Mouse (Mus musculus): Measurements from ENCODE around the gene Aifm1. TPM values are rescaled to one million over a fixed set of nuclear protein-coding genes. Genes with fewer than 3 reads are reported as not detected.
A peak's percentile ranks its signal among the peaks of the same experiment; 100 is the strongest.

Aifm1 gene
- polyA plus RNA-seq, 1 experiment from 2014 or later, result 115 TPM

DNA sequence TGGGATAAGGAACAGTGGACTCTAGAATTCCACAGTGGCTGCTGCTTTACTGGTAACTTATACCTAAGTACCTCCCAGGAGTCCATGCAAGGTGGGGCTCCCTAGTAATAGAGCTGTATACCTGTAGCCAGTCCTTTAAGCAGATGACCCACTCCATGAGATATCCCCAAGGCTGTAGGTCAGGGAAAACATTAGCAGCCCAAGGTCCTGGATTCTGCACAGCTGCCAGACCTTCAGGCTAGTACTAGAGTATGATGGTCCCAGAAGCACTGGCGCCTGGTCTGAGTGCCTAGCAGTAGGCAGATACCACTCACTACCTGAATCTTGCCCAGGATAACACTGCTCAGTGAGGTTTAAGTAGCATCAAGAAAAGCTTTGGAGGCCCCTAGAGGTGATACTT is 79.1 kb downstream of the Aifm1 start:
- WGBS, result 83% methylated on average over 1 of the region's 1 CpGs
- H3K9ac ChIP-seq (ENCODE audit: low read depth, low read length), result no peak overlapping the region
- H3K4me2 ChIP-seq (ENCODE audit: low read depth, low read length), result no peak overlapping the region
- ATAC-seq, result peak; percentile 18; the same call in 1 of the 2 replicates
- no peaks in the 10 kb centered on the region for H3K36me3 ChIP-seq (ENCODE audit: control insufficient read depth, insufficient read depth, low read length)
- no peak overlapping the region for H3K4me3 ChIP-seq (ENCODE audit: low read length)
- H3K27me3 ChIP-seq (replicated peaks; ENCODE audit: control insufficient read depth, insufficient read depth, low read length), result no peaks in the 10 kb centered on the region
- H3K27ac ChIP-seq (ENCODE audit: low read length), result no peak overlapping the region
- H3K9me3 ChIP-seq (ENCODE audit: control insufficient read depth, low read length), result no peaks in the 10 kb centered on the region
- peaks cover 22% of the 10 kb centered on the region for H3K4me1 ChIP-seq (ENCODE audit: control insufficient read depth, insufficient read depth, low read length)

DNA sequence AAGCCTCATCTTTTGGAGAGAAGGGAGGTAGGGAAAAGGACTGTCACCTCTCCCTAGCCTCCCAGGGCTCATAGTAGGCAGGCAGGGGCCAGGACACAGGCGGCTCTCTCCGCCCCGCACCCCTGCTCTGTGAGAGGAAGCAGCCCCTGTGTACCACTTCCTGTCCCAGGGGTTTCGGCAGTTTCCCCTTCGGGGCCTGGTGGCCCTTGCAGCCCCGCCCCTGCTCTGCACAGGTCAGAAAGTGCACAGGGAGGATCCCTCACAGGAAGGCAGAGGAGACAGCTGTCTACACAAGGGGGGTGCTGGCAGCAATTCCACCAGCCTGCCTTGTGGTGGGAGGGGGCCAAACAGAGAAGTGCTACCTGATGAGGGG is 79.8 kb downstream of the Aifm1 start:
- H3K4me3 ChIP-seq (ENCODE audit: low read length), result no peak overlapping the region
- 20% methylated on average over 6 of the region's 6 CpGs for WGBS
- H3K9ac ChIP-seq (ENCODE audit: low read depth, low read length), result no peak overlapping the region
- no peaks in the 10 kb centered on the region for H3K36me3 ChIP-seq (ENCODE audit: control insufficient read depth, insufficient read depth, low read length)
- no peaks in the 10 kb centered on the region for H3K27me3 ChIP-seq (replicated peaks; ENCODE audit: control insufficient read depth, insufficient read depth, low read length)
- peak overlapping the region; percentile 54 for H3K27ac ChIP-seq (ENCODE audit: low read length)
- H3K4me1 ChIP-seq (ENCODE audit: control insufficient read depth, insufficient read depth, low read length), result peaks cover 20% of the 10 kb centered on the region
- peak; percentile 49 for ATAC-seq
- no peaks in the 10 kb centered on the region for H3K9me3 ChIP-seq (ENCODE audit: control insufficient read depth, low read length)
- no peak overlapping the region; the same call in 1 of the 2 replicates for H3K4me2 ChIP-seq (ENCODE audit: low read depth, low read length)

DNA sequence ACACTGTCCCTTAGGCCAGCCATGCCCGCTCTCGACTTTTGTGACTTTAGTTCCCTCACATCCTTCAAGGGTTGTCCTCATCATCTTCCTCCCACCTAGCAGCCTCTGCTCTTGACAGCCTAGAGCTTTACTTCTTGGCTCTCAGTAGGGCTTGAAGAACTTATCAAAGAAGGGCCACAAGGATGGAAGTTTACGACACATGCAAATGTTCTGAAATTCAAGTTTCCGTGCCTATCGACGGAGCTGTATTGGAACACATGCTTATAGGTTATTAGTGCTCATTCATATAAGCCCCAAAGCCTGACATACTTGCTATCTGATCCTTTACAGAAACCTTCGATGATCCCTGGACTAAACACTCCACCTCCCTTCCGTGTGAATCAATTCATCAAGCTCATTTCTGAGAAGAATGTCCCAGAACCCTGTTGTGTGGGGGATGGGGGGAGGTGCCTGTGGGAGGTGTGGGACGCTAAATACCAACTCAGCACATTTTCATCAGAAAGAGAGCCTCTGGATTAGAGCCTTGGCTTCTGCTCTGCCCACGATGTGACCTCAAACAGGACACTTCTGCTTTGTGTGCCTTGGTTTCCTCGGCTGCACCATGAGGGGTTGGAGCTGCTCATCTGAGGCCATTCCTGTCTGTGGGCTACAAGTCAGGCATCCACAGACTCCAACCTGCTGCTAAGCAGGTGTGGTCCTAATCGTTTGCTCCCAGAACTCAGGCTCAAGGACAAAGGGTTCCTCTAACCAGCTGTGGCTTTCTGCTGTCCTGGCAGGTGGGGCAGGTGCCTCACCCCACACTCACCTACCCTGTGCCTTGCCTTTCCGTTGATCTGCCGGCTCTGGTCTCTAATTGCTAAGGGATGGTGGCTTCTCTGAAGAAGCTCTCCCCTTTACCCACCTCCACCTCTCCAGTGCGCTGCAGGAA is 80.5 kb downstream of the Aifm1 start:
- peaks cover 23% of the 10 kb centered on the region for H3K4me1 ChIP-seq (ENCODE audit: control insufficient read depth, insufficient read depth, low read length)
- H3K36me3 ChIP-seq (ENCODE audit: control insufficient read depth, insufficient read depth, low read length), result no peaks in the 10 kb centered on the region
- no peak overlapping the region for H3K4me2 ChIP-seq (ENCODE audit: low read depth, low read length)
- peak; percentile 50 for ATAC-seq
- H3K27me3 ChIP-seq (replicated peaks; ENCODE audit: control insufficient read depth, insufficient read depth, low read length), result no peaks in the 10 kb centered on the region
- H3K9ac ChIP-seq (ENCODE audit: low read depth, low read length), result no peak overlapping the region
- WGBS, result 62% methylated on average over 15 of the region's 15 CpGs
- H3K27ac ChIP-seq (ENCODE audit: low read length), result peak overlapping the region; percentile 54
- H3K9me3 ChIP-seq (ENCODE audit: control insufficient read depth, low read length), result no peaks in the 10 kb centered on the region
- no peak overlapping the region for H3K4me3 ChIP-seq (ENCODE audit: low read length)

DNA sequence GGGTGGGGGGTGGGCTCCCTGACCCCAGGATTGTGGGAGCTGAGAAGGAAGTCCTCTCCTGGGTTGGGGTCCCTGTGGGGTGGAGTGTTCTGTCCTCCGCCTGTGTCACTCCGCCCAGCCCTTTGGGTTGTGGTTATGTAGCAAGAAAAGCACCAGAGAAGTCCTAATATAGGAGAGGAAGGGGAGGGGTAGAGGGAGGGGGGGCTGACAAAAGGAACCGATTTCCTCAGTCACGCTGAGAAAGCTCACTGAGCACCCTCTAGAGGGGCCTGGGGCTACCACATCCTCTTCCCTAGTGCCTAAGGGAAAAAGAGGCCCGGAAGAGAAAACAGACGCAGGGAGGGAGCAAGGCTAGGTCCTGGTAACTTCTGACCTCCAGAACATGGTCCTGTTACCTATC is 83.8 kb downstream of the Aifm1 start:
- peaks cover 31% of the 10 kb centered on the region for H3K4me1 ChIP-seq (ENCODE audit: control insufficient read depth, insufficient read depth, low read length)
- 37% methylated on average over 6 of the region's 6 CpGs for WGBS
- H3K9me3 ChIP-seq (ENCODE audit: control insufficient read depth, low read length), result no peaks in the 10 kb centered on the region
- no peak for ATAC-seq
- no peak overlapping the region for H3K4me3 ChIP-seq (ENCODE audit: low read length)
- no peaks in the 10 kb centered on the region for H3K36me3 ChIP-seq (ENCODE audit: control insufficient read depth, insufficient read depth, low read length)
- no peak overlapping the region for H3K4me2 ChIP-seq (ENCODE audit: low read depth, low read length)
- H3K9ac ChIP-seq (ENCODE audit: low read depth, low read length), result no peak overlapping the region
- no peak overlapping the region for H3K27ac ChIP-seq (ENCODE audit: low read length)
- H3K27me3 ChIP-seq (replicated peaks; ENCODE audit: control insufficient read depth, insufficient read depth, low read length), result no peaks in the 10 kb centered on the region

DNA sequence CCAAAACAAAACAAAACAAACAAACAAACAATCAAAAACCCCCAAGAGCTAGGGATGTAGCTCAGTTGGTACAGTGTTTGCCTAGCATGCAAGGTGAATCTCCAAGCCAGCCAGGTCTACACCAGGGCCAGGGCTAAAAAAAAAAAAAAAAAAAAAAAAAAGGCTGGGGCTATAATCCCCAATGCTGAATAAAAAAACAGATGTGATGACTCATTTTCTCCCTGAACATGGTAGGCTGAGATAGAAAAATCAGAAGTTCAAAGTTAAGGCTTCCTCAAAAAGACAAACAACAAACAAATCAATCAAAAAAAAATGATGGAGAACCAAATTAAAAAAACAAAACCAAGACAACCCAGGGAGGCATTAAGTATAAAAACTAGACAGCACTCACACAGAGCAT is 84.3 kb downstream of the Aifm1 start:
- no peak overlapping the region for H3K27ac ChIP-seq (ENCODE audit: low read length)
- H3K9me3 ChIP-seq (ENCODE audit: control insufficient read depth, low read length), result no peaks in the 10 kb centered on the region
- H3K4me3 ChIP-seq (ENCODE audit: low read length), result no peak overlapping the region
- H3K4me1 ChIP-seq (ENCODE audit: control insufficient read depth, insufficient read depth, low read length), result peaks cover 27% of the 10 kb centered on the region
- no peak overlapping the region for H3K4me2 ChIP-seq (ENCODE audit: low read depth, low read length)
- no peak for ATAC-seq
- H3K9ac ChIP-seq (ENCODE audit: low read depth, low read length), result no peak overlapping the region
- H3K36me3 ChIP-seq (ENCODE audit: control insufficient read depth, insufficient read depth, low read length), result no peaks in the 10 kb centered on the region
- no peaks in the 10 kb centered on the region for H3K27me3 ChIP-seq (replicated peaks; ENCODE audit: control insufficient read depth, insufficient read depth, low read length)

DNA sequence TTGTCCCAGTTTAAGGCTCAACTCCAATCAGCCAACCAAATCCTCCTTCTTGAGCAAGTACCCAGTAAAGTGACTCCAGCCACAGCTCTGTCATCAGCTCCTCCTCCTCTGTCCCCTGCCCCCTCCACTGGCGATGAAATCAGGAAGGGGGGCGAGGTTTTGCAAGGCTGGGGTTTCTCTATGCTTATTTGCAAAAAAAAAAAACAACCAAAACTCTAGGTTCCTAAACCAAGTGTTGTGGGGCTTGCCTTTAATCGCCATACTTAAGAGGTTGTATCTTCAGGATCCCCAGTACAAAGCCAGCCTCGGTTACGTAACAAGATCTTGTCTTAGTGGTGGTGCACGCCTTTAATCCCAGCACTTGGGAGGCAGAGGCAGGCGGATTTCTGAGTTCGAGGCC is 84.7 kb downstream of the Aifm1 start:
- no peaks in the 10 kb centered on the region for H3K27me3 ChIP-seq (replicated peaks; ENCODE audit: control insufficient read depth, insufficient read depth, low read length)
- H3K36me3 ChIP-seq (ENCODE audit: control insufficient read depth, insufficient read depth, low read length), result no peaks in the 10 kb centered on the region
- peaks cover 25% of the 10 kb centered on the region for H3K4me1 ChIP-seq (ENCODE audit: control insufficient read depth, insufficient read depth, low read length)
- no peak overlapping the region for H3K9ac ChIP-seq (ENCODE audit: low read depth, low read length)
- no peak overlapping the region for H3K4me2 ChIP-seq (ENCODE audit: low read depth, low read length)
- no peaks in the 10 kb centered on the region for H3K9me3 ChIP-seq (ENCODE audit: control insufficient read depth, low read length)
- ATAC-seq, result no peak
- WGBS, result 82% methylated on average over 8 of the region's 8 CpGs
- no peak overlapping the region for H3K4me3 ChIP-seq (ENCODE audit: low read length)
- H3K27ac ChIP-seq (ENCODE audit: low read length), result no peak overlapping the region

DNA sequence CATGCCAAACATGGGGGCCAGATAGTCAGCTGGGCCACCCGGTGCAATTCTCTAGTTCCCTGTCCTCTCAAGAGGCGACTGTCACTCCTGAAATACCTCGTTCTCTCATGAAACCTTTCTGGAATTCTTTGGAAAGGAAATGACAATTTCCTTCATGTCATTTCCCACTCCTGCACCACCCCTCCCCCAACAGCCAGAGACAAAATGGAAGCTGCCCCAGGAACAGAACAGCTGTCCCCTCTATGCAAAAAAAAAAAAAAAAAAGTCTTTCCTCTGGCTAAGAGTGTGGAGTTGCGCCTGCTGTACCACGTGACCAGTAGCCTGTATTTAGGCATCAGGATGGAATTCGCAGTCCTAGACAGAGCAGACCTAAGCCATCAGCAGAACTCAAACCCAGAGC is 85.1 kb downstream of the Aifm1 start:
- Histone ChIP-seq H3K27me3 (replicated peaks; ENCODE audit: control insufficient read depth, insufficient read depth, low read length) (no peaks in the 10 kb centered on the region), H3K36me3 (ENCODE audit: control insufficient read depth, insufficient read depth, low read length) (no peaks in the 10 kb centered on the region), H3K9ac (ENCODE audit: low read depth, low read length) (no peak overlapping the region), H3K9me3 (ENCODE audit: control insufficient read depth, low read length) (no peaks in the 10 kb centered on the region), H3K4me2 (ENCODE audit: low read depth, low read length) (no peak overlapping the region), H3K4me1 (ENCODE audit: control insufficient read depth, insufficient read depth, low read length) (peaks cover 21% of the 10 kb centered on the region), H3K27ac (ENCODE audit: low read length) (no peak overlapping the region), H3K4me3 (ENCODE audit: low read length) (no peak overlapping the region)
- ATAC-seq, result no peak
- 68% methylated on average over 6 of the region's 6 CpGs for WGBS

DNA sequence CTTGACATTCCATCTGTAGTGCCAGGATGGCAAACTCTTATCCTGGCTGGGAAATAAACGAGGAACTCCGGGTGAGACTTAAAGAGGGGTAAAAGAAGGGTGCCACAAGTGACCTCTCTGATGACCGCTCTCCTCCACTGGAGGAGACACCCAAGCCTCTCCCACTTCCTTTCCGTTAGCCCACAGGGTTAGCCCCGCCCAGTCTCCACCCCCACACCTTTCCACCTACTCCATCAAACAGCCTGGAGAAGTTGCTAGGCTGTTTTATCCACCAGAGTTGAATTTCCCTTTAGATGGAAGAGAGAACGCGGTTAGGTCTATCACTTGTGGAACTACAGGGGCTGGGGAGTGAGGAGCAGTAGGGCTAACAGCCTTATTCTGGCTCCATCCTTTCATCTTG is 88.1 kb downstream of the Aifm1 start:
- no peaks in the 10 kb centered on the region for H3K27me3 ChIP-seq (replicated peaks; ENCODE audit: control insufficient read depth, insufficient read depth, low read length)
- ATAC-seq, result peak; percentile 19; the same call in 1 of the 2 replicates
- no peak overlapping the region for H3K4me3 ChIP-seq (ENCODE audit: low read length)
- H3K9ac ChIP-seq (ENCODE audit: low read depth, low read length), result no peak overlapping the region
- H3K4me2 ChIP-seq (ENCODE audit: low read depth, low read length), result peak overlapping the region; percentile 11; the same call in 1 of the 2 replicates
- H3K4me1 ChIP-seq (ENCODE audit: control insufficient read depth, insufficient read depth, low read length), result peaks cover 18% of the 10 kb centered on the region; the same call in 1 of the 2 replicates
- no peaks in the 10 kb centered on the region for H3K36me3 ChIP-seq (ENCODE audit: control insufficient read depth, insufficient read depth, low read length)
- 52% methylated on average over 7 of the region's 7 CpGs for WGBS
- H3K9me3 ChIP-seq (ENCODE audit: control insufficient read depth, low read length), result no peaks in the 10 kb centered on the region
- peak overlapping the region; percentile 46; the same call in 1 of the 2 replicates for H3K27ac ChIP-seq (ENCODE audit: low read length)

Measured in intestine, embryonic 16.5 days (tissue).